Mouse (Mus musculus) MEL (cell line): ENCODE data around the gene Tex9.

ENCODE experiments used
- CHD1 ChIP-seq: IDR thresholded peaks from 2 replicates; pipeline ENCODE4 v1.6.1; 2012; ENCODE audit warnings: low read depth, mild to moderate bottlenecking, inconsistent platforms, low read length, improper control_type of control experiment
- CTCF ChIP-seq, 3 experiments: IDR thresholded peaks in 2 of 3; conservative IDR thresholded peaks in 1 of 3; 2 replicates each; pipeline ENCODE4 v1.5.1; 2011 to 2012; ENCODE audit warnings: low read length in 3 of 3, low read depth in 2 of 3, mild to moderate bottlenecking in 2 of 3, improper control_type of control experiment in 1 of 3, inconsistent platforms in 1 of 3, mixed read lengths in 1 of 3, moderate library complexity in 1 of 3; ENCODE audit not compliant: control insufficient read depth in 1 of 3, insufficient read depth in 1 of 3, poor library complexity in 1 of 3, severe bottlenecking in 1 of 3
- EP300 ChIP-seq, 2 experiments: IDR thresholded peaks; 2 replicates each; pipeline ENCODE4 v1.6.1; 2011; ENCODE audit warnings: improper control_type of control experiment in 2 of 2, low read length in 2 of 2, low read depth in 1 of 2, mild to moderate bottlenecking in 1 of 2
- MAX ChIP-seq: IDR thresholded peaks from 2 replicates; pipeline ENCODE4 v1.6.1; 2011; ENCODE audit warnings: low read length, improper control_type of control experiment
- POLR2A ChIP-seq, 2 experiments: IDR thresholded peaks; 2 replicates each; pipeline ENCODE4 v1.6.1; 2011 to 2012; ENCODE audit warnings: low read length in 2 of 2, mild to moderate bottlenecking in 2 of 2, control low read depth in 1 of 2, improper control_type of control experiment in 1 of 2, low read depth in 1 of 2, moderate library complexity in 1 of 2; ENCODE audit not compliant: control insufficient read depth in 1 of 2, insufficient read depth in 1 of 2, poor library complexity in 1 of 2
- POLR2AphosphoS5 ChIP-seq: IDR thresholded peaks from 2 replicates; pipeline ENCODE4 v1.6.1; 2012; ENCODE audit warnings: low read depth, borderline replicate concordance, mild to moderate bottlenecking, inconsistent platforms, low read length, moderate library complexity, mixed read lengths
- TAL1 ChIP-seq: IDR thresholded peaks from 2 replicates; pipeline ENCODE4 v1.6.1; 2012; ENCODE audit warnings: mild to moderate bottlenecking, inconsistent platforms, low read length, moderate library complexity, mixed read lengths
- TCF12 ChIP-seq: IDR thresholded peaks from 2 replicates; pipeline ENCODE4 v1.6.1; 2014; ENCODE audit warnings: low read depth, mild to moderate bottlenecking, inconsistent platforms, low read length, improper control_type of control experiment, moderate library complexity
- ZC3H11A ChIP-seq: IDR thresholded peaks from 2 replicates; pipeline ENCODE4 v1.6.1; 2012; ENCODE audit warnings: low read depth, mild to moderate bottlenecking, inconsistent platforms, low read length, improper control_type of control experiment

GRCm38 (mm10) chr9:72531996-72532380 is 40.0 kb upstream of the Tex9 start, which contains the start of gene Rfx7:
- TF ChIP-seq CTCF (IDR thresholded peaks at IDR 0.05 in 2 of 3, conservative IDR thresholded peaks at IDR 0.05 in 1 of 3; ENCODE audit: control insufficient read depth in 1 of 3, insufficient read depth in 1 of 3, low read depth in 2 of 3, low read length in 3 of 3, poor library complexity in 1 of 3, severe bottlenecking in 1 of 3) (no peak), TCF12 (no peak), POLR2A (IDR thresholded peaks at IDR 0.05; ENCODE audit: control insufficient read depth in 1 of 2, insufficient read depth in 1 of 2, low read depth in 1 of 2, low read length in 2 of 2, poor library complexity in 1 of 2) (peak; percentile 10 to 60; a peak in 3 of 4 replicates), TAL1 (no peak), CHD1 (no peak), ZC3H11A (no peak), POLR2AphosphoS5 (no peak), EP300 (IDR thresholded peaks at IDR 0.05; ENCODE audit: low read depth in 1 of 2, low read length in 2 of 2) (no peak), MAX (no peak)
